Mouse (Mus musculus) lung, postnatal 0 days (tissue): ENCODE measurements around the gene Usmg5. TPM values are rescaled to one million over a fixed set of nuclear protein-coding genes. Genes with fewer than 3 reads are reported as not detected.

Experiments used
- ATAC-seq: fragments of 200-750 bp; cut with Nextera tagmentation; 2 replicates; pipeline ENCODE4 v1.8.0; 2017; ENCODE audit warnings: moderate library complexity
- DNase-seq: peaks from one replicate; pipeline ENCODE4 v3.0.0-alpha.2; 2016; ENCODE audit warnings: low spot score
- H3K27ac ChIP-seq: fragments of 300-500 bp; sonication (generic); 2 replicates; pipeline ENCODE4 v1.5.1; 2014; ENCODE audit warnings: antibody characterized with exemption, mild to moderate bottlenecking, low read length, mixed read lengths
- H3K27me3 ChIP-seq: fragments of 300-500 bp; sonication (generic); replicated peaks from 2 replicates; pipeline ENCODE4 v1.6.1; 2014; ENCODE audit warnings: low read length, mixed read lengths; ENCODE audit not compliant: insufficient read depth
- H3K36me3 ChIP-seq: fragments of 300-500 bp; sonication (generic); 2 replicates; pipeline ENCODE4 v1.6.1; 2014; ENCODE audit warnings: low read length, mixed read lengths; ENCODE audit not compliant: insufficient read depth
- H3K4me1 ChIP-seq: fragments of 300-500 bp; sonication (generic); 2 replicates; pipeline ENCODE4 v1.6.1; 2014; ENCODE audit warnings: antibody characterized with exemption, low read depth, low read length, mixed read lengths; ENCODE audit not compliant: insufficient read depth
- H3K4me2 ChIP-seq: fragments of 300-500 bp; sonication (generic); replicated peaks from 2 replicates; pipeline ENCODE4 v1.6.1; 2014; ENCODE audit warnings: low read depth, mild to moderate bottlenecking, low read length, moderate library complexity, mixed read lengths
- H3K4me3 ChIP-seq: fragments of 300-500 bp; sonication (generic); 2 replicates; pipeline ENCODE4 v1.5.1; 2014; ENCODE audit warnings: low read depth, low read length
- H3K9ac ChIP-seq: fragments of 300-500 bp; sonication (generic); replicated peaks from 2 replicates; pipeline ENCODE4 v1.6.1; 2014; ENCODE audit warnings: low read depth, mild to moderate bottlenecking
- H3K9me3 ChIP-seq: fragments of 300-500 bp; sonication (generic); 2 replicates; pipeline ENCODE4 v1.6.1; 2016; ENCODE audit warnings: low read length, mixed read lengths
- CTCF ChIP-seq: IDR thresholded peaks from 2 replicates; pipeline ENCODE4 v1.5.1; 2016; ENCODE audit warnings: antibody characterized with exemption, mild to moderate bottlenecking
- EP300 ChIP-seq: IDR thresholded peaks from 2 replicates; pipeline ENCODE4 v1.6.1; 2016; ENCODE audit warnings: antibody characterized with exemption, mild to moderate bottlenecking, control low read depth
- WGBS: fragments of 180-500 bp; shearing (Covaris S2); extraction: QIAGEN DNeasy Blood & Tissue Kit; methylation state at CpG from one replicate; pipeline ENCODE4 v1.1.7; 2014; 5-methylcytosine and 5-hydroxymethylcytosine counted together
- polyA plus RNA-seq: library from polyadenylated mRNA; unstranded; fragments of >200 nt; fragmentation: Nextera tagmentation; extraction: Ambion mirVana; gene quantifications from 2 replicates; pipeline ENCODE4 v1.2.1, GENCODE M21; 2015

The Usmg5 gene
- polyA plus RNA-seq, 1 experiment from 2014 or later, result 1,084 TPM

- Histone ChIP-seq H3K27ac (no peak overlapping the region), H3K4me3 (no peak overlapping the region), H3K4me1 (peaks cover 12% of the 10 kb centered on the region; the same call in 1 of the 2 replicates), H3K27me3 (no peaks in the 10 kb centered on the region), H3K36me3 (peaks cover 8% of the 10 kb centered on the region), H3K4me2 (no peak overlapping the region), H3K9ac (no peak overlapping the region), H3K9me3 (no peaks in the 10 kb centered on the region)
- no peak for DNase-seq
- ATAC-seq, result no peak
- TF ChIP-seq EP300 (no peak), CTCF (no peak)
- WGBS, result 85% methylated on average over 7 of the region's 7 CpGs
These were observed 42.7 kb upstream of the Usmg5 start for GRCm38 (mm10) chr19:47133161-47133560.

GRCm38 (mm10) chr19:47130551-47131125, 40.2 kb upstream of the Usmg5 start:
- Histone ChIP-seq H3K4me2 (no peak overlapping the region), H3K9ac (no peak overlapping the region), H3K27me3 (no peaks in the 10 kb centered on the region), H3K27ac (no peak overlapping the region), H3K9me3 (no peaks in the 10 kb centered on the region), H3K4me3 (no peak overlapping the region), H3K36me3 (peaks cover 21% of the 10 kb centered on the region), H3K4me1 (no peaks in the 10 kb centered on the region)
- WGBS, result 93% methylated on average over 15 of the region's 15 CpGs
- DNase-seq (no peak), ATAC-seq (no peak)
- TF ChIP-seq EP300 (no peak), CTCF (no peak)

- Histone ChIP-seq H3K9me3 (no peaks in the 10 kb centered on the region), H3K27me3 (no peaks in the 10 kb centered on the region), H3K36me3 (peaks cover 21% of the 10 kb centered on the region), H3K4me2 (no peak overlapping the region), H3K27ac (no peak overlapping the region), H3K4me1 (no peaks in the 10 kb centered on the region), H3K9ac (no peak overlapping the region), H3K4me3 (no peak overlapping the region)
- DNase-seq (no peak), ATAC-seq (no peak)
- TF ChIP-seq EP300 (no peak), CTCF (no peak)
- 84% methylated on average over 11 of the region's 11 CpGs for WGBS
These were observed 38.4 kb upstream of the Usmg5 start for GRCm38 (mm10) chr19:47128835-47129234.

GRCm38 (mm10) chr19:47128164-47128563, 37.7 kb upstream of the Usmg5 start:
- Histone ChIP-seq H3K36me3 (peaks cover 21% of the 10 kb centered on the region), H3K4me1 (no peaks in the 10 kb centered on the region), H3K9ac (no peak overlapping the region), H3K4me3 (no peak overlapping the region), H3K4me2 (no peak overlapping the region), H3K27me3 (no peaks in the 10 kb centered on the region), H3K27ac (no peak overlapping the region), H3K9me3 (no peaks in the 10 kb centered on the region)
- ATAC-seq (no peak), DNase-seq (no peak)
- WGBS, result 86% methylated on average over 10 of the region's 10 CpGs
- TF ChIP-seq CTCF (no peak), EP300 (no peak)

GRCm38 (mm10) chr19:47122802-47123201, 32.4 kb upstream of the Usmg5 start:
- Histone ChIP-seq H3K4me1 (no peaks in the 10 kb centered on the region), H3K27me3 (no peaks in the 10 kb centered on the region), H3K9ac (no peak overlapping the region), H3K36me3 (peaks cover 19% of the 10 kb centered on the region; the same call in 1 of the 2 replicates), H3K9me3 (no peaks in the 10 kb centered on the region), H3K27ac (no peak overlapping the region), H3K4me2 (no peak overlapping the region), H3K4me3 (no peak overlapping the region)
- DNase-seq, result peak; percentile 47
- WGBS, result 22% methylated on average over 2 of the region's 2 CpGs
- no peak for ATAC-seq
- TF ChIP-seq CTCF, result peak; percentile 77
- no peak for TF ChIP-seq EP300

- H3K27me3 ChIP-seq, result no peaks in the 10 kb centered on the region
- H3K4me3 ChIP-seq, result no peak overlapping the region
- TF ChIP-seq CTCF (peak; percentile 89), EP300 (no peak)
- WGBS, result 32% methylated on average over 4 of the region's 4 CpGs
- no peak overlapping the region for H3K9ac ChIP-seq
- DNase-seq (peak; percentile 68), ATAC-seq (0 out of 2 replicates have a peak, but pooled peaks have one; percentile 33)
- no peak overlapping the region for H3K27ac ChIP-seq
- no peaks in the 10 kb centered on the region for H3K4me1 ChIP-seq
- no peak overlapping the region for H3K4me2 ChIP-seq
- no peaks in the 10 kb centered on the region for H3K9me3 ChIP-seq
- peaks cover 24% of the 10 kb centered on the region for H3K36me3 ChIP-seq
These were observed 30.6 kb upstream of the Usmg5 start for GRCm38 (mm10) chr19:47121054-47121453.
